23 mouse cellular contexts compared by ENCODE assay signal in genomic region chr3:89473838-89474237, GRCm38 (mm10). TPM values are rescaled to one million over a fixed set of nuclear protein-coding genes. Genes with fewer than 3 reads are reported as not detected.
"Had no signal": no experiment of that assay in that cellular context is flagged by ENCODE, and none has a peak within 500 bp of the region (broad histone marks: within the 10 kb centered on the region; RNA-seq: fewer than 3 reads in every experiment).

No protein-coding gene starts in this region.

- H3K4me1 ChIP-seq: heart, embryonic 13.5 days; heart, embryonic 15.5 days; hindbrain, embryonic 10.5 days; hindbrain, embryonic 12.5 days; intestine, embryonic 15.5 days; limb, embryonic 10.5 days; limb, embryonic 12.5 days had no signal

- H3K9me3 ChIP-seq: heart, embryonic 13.5 days; heart, embryonic 15.5 days; hindbrain, embryonic 10.5 days; hindbrain, embryonic 12.5 days; intestine, embryonic 15.5 days; limb, embryonic 10.5 days; limb, embryonic 12.5 days; liver, embryonic 13.5 days had no signal

- DNase-seq: gastrocnemius, postnatal 25 days; heart, adult 11 months; heart, adult 2 months; heart, postnatal 14 days; heart, postnatal 36 days; kidney, adult 18-20 months; kidney, adult 8-10 months; kidney, postnatal 14 days; kidney, postnatal 36 days; liver; liver, embryonic 13.5 days had no signal

- ATAC-seq: hindbrain, embryonic 16.5 days; inflammation-experienced regulatory T-cells, adult 6 months; intestine, embryonic 15.5 days; intestine, postnatal 0 days had no signal

- H3K27ac ChIP-seq: heart, adult 2 months; heart, embryonic 13.5 days; heart, embryonic 15.5 days; hindbrain, embryonic 10.5 days; hindbrain, embryonic 12.5 days; hindbrain, embryonic 14.5 days; intestine, embryonic 15.5 days; left cerebral cortex, adult 2 months; limb, embryonic 10.5 days; limb, embryonic 12.5 days; liver, embryonic 13.5 days had no signal

- H3K36me3 ChIP-seq: heart, embryonic 15.5 days; intestine, embryonic 15.5 days had no signal

- H3K27me3 ChIP-seq: heart, embryonic 13.5 days; heart, embryonic 15.5 days; hindbrain, embryonic 12.5 days; intestine, embryonic 15.5 days; limb, embryonic 12.5 days; liver, embryonic 13.5 days had no signal

- H3K4me3 ChIP-seq: heart, adult 2 months; heart, embryonic 13.5 days; heart, embryonic 15.5 days; hindbrain, embryonic 10.5 days; hindbrain, embryonic 12.5 days; intestine, embryonic 15.5 days; left cerebral cortex, adult 2 months; limb, embryonic 10.5 days; limb, embryonic 12.5 days; liver, embryonic 13.5 days had no signal

RNA-seq across cellular contexts. Expression of gene Kcnn3, which starts 46.1 kb away (rescaled TPM):
- polyA plus RNA-seq: inflammation-experienced regulatory T-cells, adult 6 months had no signal
